Mouse (Mus musculus): Measurements from ENCODE around the gene Fhit.
"Not testable (repeated sequence)": the region's sequence is repeated elsewhere in the genome, so short reads cannot be mapped to it uniquely, and the experiment has no call there.

Fhit gene

GRCm38 (mm10) chr14:11161751-11162231 lies at the start of gene Fhit:
Fhit (minus strand) TSS chr14:11162035.
- peak; percentile 90 to 97 for DNase-seq

DNA sequence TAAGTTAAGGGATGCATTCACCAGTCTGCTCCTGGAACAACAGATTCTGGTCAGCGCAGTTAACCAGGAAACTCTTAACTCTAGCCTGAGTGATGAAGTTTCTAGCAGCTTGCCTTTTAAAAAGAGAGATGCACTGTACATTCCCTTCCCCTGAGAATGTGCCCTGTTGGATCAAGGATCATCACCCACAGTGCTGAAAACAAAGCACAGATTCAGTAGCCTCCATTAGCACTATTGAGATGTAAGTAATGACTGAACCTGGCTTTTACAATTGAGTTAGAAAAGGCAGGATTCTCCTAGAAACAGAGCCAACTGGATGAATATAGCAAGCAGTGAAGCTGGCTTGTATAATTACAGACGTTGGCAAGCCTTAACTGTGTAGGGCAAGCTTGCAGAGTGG lies 45.0 kb upstream of the Fhit start:
- no peak for DNase-seq

DNA sequence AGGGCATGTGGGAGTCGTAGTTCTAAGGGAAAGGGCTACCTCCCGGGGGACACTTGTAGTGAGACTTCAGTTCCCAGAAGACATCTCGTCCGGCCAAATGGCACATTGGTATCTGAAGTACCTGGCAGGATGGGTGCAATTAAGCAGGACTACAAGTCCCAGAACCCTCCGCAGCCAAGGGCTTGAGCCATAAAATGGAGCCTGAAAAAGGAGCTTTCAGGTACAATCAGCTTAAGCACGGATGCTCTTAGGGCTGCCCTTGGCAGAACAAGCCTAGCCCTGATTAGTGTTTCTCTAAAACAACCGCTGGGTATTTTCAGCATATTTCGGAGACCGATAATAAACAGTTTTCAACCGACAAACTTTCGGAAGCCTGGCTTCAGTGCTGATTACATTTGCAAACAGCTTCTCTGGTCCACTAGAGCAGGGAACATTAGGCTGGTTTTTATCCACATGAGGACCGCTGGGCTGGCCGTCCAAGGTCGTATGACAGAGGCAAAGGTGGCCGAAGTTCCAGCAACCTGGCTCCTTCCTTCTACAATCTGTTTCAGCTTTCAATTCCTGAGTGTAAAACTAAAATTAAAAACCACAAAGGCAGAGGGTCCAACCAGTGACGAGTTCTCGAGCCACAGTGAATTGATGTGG lies 907 bp downstream of the Fhit start:
- peak; percentile 85 to 96 for DNase-seq

DNA sequence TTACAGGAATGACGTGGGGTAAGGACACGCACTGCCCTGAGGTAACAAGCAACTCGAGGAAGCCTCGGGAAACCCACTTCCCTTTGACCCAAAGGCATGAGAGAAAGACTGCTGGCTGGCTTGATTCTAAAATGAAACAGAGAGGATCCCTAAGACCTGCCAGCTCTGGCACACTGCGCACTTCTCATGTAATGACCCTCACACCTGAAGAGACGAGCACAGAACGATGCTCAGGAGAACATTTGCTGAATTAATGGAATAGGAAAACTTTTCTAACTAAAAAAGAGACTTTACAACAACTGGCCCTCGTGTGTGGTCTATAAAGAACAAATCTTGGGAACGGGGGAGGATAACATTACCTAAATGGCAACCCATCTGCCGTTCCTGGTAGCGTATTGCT lies 2.2 kb downstream of the Fhit start:
- DNase-seq, result no peak

DNA sequence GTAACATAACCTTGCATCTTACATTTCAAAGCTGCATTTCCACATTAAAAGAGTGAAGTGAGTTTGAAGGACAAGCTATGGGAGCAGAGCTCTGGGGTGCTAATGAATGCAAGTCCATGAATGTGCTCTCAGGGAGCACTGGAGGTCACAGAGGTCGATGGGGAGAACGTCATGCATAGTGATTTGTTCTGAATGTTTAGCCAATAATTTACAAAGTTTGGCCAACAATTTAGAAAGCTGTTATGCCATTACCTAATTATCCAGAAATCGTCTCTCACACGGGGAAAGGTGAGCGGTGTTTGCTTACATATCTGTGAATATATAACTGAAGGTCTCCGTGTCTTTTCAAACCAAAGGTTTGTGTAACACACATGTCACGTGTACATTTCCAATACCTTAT lies 2.8 kb downstream of the Fhit start:
- no peak for DNase-seq

- DNase-seq, result no peak
Observed at GRCm38 (mm10) chr14:11157741-11158140, 4.1 kb downstream of the Fhit start.

- no peak for DNase-seq
Observed at GRCm38 (mm10) chr14:11151634-11152321, 10.1 kb downstream of the Fhit start.

- peak; percentile 5 to 13 for DNase-seq
Observed at GRCm38 (mm10) chr14:11133787-11134735, 27.8 kb downstream of the Fhit start.

DNA sequence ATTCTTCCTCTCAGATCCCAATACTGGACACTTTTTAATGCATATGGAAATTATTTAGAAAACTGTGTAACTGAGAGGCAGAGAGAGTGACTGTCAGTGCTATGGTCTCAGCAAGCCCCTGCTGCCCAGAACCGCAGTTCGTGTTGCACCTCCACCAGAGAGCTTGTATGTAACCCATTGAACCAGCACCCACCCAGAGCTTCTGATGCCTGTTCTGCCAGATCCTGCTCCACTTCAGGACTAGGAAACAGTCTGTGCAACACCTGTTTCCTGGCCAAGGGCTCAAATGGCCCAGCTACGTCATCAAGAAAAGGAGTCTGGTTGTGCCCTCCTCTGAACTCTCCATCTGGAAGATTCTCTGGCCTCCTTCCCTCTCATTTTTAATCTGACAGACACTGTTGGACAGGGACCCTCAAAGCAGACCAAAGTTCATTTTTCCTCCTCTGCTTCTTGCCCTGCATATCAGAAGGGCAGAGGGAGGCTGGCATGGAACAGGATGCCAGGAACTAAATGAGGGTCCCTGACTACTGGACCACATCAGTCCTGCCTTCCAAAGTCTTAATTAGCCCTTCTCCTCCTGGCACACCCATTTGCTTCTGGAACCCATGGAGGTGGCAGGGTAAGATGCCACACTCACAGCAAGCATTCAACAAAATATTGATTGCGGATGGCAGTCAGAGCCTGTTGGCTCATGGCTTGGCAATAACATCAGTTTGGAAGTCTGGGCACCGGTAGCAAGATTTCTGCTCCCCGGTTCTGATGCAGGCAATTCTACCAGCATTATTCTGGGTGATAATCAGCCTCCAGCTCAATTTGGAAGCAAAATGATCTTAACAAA lies 29.0 kb downstream of the Fhit start:
- DNase-seq, result peak; percentile 2 to 12

- no peak for DNase-seq
Observed at GRCm38 (mm10) chr14:11125096-11125495, 36.7 kb downstream of the Fhit start.

- no peak for DNase-seq
Observed at GRCm38 (mm10) chr14:11119076-11119475, 42.8 kb downstream of the Fhit start.

DNA sequence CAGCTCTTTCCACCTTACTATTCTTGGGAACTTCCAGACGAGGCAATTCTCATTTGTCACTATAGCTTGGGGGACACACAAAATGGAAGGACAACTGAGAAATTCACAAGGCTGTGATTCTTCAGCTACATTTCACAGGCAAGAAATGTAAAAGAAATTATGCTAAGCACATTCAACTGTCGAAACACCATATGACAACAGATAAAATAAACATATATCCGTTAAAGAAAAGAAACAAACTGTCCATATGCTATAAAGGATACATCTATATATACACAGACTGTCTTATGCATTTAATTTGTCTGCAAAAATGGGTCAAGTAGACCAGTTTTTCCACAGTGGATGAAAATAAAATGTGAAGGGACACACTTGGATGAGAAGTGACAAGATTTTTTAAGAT lies 76.2 kb downstream of the Fhit start:
- DNase-seq, result no peak

- DNase-seq, result no peak
Observed at GRCm38 (mm10) chr14:11083946-11084345, 77.9 kb downstream of the Fhit start.

DNA sequence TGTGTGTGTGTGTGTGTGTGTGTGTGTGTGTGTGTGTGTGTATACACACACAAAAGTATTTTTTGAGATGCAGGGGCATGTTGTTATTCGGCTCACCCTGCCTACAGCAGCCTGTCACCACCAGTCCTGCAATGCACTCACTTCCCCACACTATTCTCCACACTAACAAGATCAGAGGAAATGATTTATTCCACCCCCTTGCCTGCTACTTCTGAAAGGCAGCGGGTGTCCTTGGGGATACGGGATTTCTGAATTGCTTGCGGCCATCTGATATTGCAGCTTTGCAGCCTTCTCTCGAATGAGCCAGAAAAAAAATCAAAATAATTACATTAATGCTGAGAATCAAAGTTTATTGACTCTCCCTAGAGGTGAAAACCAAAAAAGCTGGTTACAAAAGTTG lies 78.4 kb downstream of the Fhit start:
- no peak for DNase-seq

DNA sequence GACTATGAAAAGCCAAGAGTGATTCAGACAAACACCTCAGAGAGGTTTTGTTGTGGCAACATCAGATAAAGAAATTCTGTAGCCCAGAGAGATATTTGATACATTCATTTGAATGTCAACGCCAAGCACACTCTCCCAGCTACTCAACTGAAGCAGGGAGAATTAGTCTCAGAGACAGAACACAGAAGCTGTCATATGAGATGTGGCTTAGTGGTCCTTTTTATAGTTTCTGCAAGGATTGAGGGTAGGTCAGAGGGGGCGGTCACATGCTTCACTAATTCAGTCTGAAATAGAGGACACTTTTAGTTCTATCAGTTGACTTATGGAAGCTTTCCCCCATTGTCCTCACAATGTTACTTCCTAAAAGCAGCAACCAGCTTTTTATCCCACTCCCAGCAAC lies 98.2 kb downstream of the Fhit start:
- DNase-seq, result no peak

GRCm38 (mm10) chr14:11060221-11060620 lies 101.6 kb downstream of the Fhit start:
- no peak for DNase-seq

DNA sequence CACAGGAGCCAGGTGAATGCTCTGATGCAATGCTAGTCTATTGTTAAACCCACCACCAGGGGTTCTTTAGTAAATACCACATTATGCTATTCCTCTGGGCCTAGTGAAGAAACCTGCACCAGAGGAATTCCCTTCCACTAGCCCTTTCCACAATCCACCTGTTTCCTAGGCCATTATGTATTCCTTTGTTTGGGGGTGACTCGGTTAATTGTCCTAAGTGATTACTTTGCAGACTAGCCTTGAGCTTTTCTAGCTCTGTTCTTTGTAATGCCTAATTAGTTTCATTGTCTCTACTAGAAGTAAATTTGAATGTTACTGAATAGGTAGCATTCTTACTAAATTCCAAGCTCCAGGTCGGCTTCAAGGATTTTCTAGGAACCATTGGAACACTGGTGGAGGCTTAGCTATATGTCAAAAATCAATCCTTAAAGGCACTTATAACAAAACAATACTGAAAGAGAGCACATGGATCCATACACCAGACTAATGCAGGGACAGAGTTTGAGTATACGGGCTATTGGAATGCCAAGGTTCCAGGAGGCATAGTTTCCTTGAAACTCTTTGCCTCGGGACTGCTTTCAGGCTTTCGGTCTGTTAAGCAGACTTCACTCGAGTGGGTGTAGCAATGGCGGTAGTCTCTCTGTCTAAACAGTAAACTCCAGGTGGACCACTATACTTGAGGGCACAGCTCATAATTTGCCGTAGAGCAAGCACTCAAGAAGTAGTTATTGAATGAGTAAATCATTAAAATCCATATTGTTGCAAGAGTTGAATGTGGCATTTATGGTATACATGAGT lies 122.1 kb downstream of the Fhit start:
- DNase-seq, result not testable (repeated sequence)

DNA sequence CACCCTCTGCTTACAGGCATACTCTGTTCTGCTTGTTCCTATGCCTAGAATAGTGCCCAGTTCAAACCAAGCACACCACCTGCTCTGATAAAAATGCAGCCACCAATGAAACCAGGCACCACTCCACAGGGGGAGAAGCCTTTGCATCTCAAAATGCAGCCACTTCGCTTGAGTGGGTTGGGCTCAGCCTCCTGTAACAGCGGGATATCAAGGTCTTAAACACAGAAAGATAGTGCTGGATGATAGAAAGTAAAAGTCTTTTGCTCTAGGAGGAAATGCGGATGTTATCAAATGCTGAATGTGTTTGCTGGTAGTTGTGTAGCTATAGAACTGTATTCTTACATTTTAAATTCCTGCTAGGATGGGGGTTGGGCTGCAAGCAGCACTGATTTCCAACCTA lies 140.4 kb downstream of the Fhit start:
- no peak for DNase-seq

- DNase-seq, result no peak
Observed at GRCm38 (mm10) chr14:10978651-10979050, 183.2 kb downstream of the Fhit start.

DNA sequence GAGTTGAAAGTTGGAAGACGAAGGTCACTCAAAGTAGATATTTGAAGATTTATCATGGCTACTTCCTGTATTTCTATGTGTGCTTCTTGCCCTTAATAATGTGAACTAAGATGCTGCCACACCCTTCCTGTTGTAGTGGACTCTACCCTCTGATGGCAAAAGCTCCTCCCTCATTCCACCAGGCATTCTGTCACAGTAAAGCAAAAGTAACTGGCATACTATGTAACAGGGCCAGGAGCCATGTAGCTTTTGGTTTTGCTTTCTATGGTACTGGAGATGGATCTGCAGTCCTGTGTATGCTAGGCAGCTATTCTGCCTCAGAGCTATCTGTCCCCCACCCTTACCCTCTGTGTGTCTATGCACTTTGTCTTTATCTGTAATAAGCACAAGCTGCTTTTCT lies 220.2 kb downstream of the Fhit start:
- DNase-seq, result no peak

- no peak for DNase-seq
Observed at GRCm38 (mm10) chr14:10933667-10934066, 228.2 kb downstream of the Fhit start.
